ENCODE assay signal across 9 mouse cellular contexts in genomic region chr12:12581271-12582186, GRCm38 (mm10).
DNase-seq lines count a peak whose midpoint lies in the region; ATAC-seq lines count a peak whose summit lies in the region.
"Had no signal": no experiment of that assay in that cellular context is flagged by ENCODE, and none has a peak within 500 bp of the region (broad histone marks: within the 10 kb centered on the region; RNA-seq: fewer than 3 reads in every experiment).

No protein-coding gene starts in this region.

- peaks cover 20% of the 10 kb centered on the region for H3K4me1 ChIP-seq in kidney, embryonic 15.5 days
- peaks cover 40% of the 10 kb centered on the region for H3K4me1 ChIP-seq in forebrain, embryonic 12.5 days
- H3K4me1 ChIP-seq in limb, embryonic 15.5 days: peaks cover 18% of the 10 kb centered on the region

- peak overlapping the region; percentile 30 for H3K4me2 ChIP-seq in kidney, embryonic 15.5 days
- H3K4me2 ChIP-seq in forebrain, embryonic 12.5 days: peak overlapping the region; percentile 42
- H3K4me2 ChIP-seq in limb, embryonic 15.5 days: peak overlapping the region; percentile 30

- 14% methylated on average over 19 of the region's 19 CpGs for WGBS in kidney, embryonic 15.5 days
- WGBS in forebrain, embryonic 12.5 days: 2% methylated on average over 19 of the region's 19 CpGs
- WGBS in limb, embryonic 15.5 days: 9% methylated on average over 19 of the region's 19 CpGs

- DNase-seq in kidney, postnatal 25 days: no peak
- peak; percentile 76 for DNase-seq in R1 (ENCODE audit: low read depth, low spot score)
- DNase-seq in testis, postnatal 14 days (ENCODE audit: low spot score): no peak
- no peak for DNase-seq in cerebellum, postnatal 14 days
- DNase-seq in gastrocnemius, postnatal 25 days: no peak

- no peak overlapping the region for H3K9ac ChIP-seq in kidney, embryonic 15.5 days
- 0 out of 2 replicates have a peak overlapping the region, but pooled peaks have one; percentile 17 for H3K9ac ChIP-seq in forebrain, embryonic 12.5 days
- no peak overlapping the region for H3K9ac ChIP-seq in limb, embryonic 15.5 days

- peak; percentile 84 for ATAC-seq in kidney, embryonic 15.5 days (replicated peaks; ENCODE audit: low FRiP score)
- ATAC-seq in forebrain, embryonic 12.5 days (ENCODE audit: low FRiP score): peak; percentile 90
- peak; percentile 57; the same call in 1 of the 2 replicates for ATAC-seq in limb, embryonic 15.5 days (ENCODE audit: insufficient number of reproducible peaks, low FRiP score, low TSS enrichment, low read depth)

- no peak overlapping the region for H3K4me3 ChIP-seq in kidney, embryonic 15.5 days (replicated peaks)
- no peak overlapping the region for H3K4me3 ChIP-seq in forebrain, embryonic 12.5 days (replicated peaks)
- no peak overlapping the region for H3K4me3 ChIP-seq in limb, embryonic 15.5 days

- H3K27ac ChIP-seq in kidney, embryonic 15.5 days: no peak overlapping the region
- H3K27ac ChIP-seq in forebrain, embryonic 12.5 days: peak overlapping the region; percentile 88
- no peak overlapping the region for H3K27ac ChIP-seq in limb, embryonic 15.5 days

- no peaks in the 10 kb centered on the region for H3K36me3 ChIP-seq in kidney, embryonic 15.5 days
- no peaks in the 10 kb centered on the region for H3K36me3 ChIP-seq in forebrain, embryonic 12.5 days (replicated peaks)
- H3K36me3 ChIP-seq in limb, embryonic 15.5 days: no peaks in the 10 kb centered on the region

- H3K27me3 ChIP-seq in kidney, embryonic 15.5 days: no peaks in the 10 kb centered on the region
- no peaks in the 10 kb centered on the region for H3K27me3 ChIP-seq in forebrain, embryonic 12.5 days
- H3K27me3 ChIP-seq in limb, embryonic 15.5 days: no peaks in the 10 kb centered on the region; the same call in 1 of the 2 replicates
- H3K27me3 ChIP-seq: megakaryocyte, embryonic 14.5 days had no signal

- H3K9me3 ChIP-seq in kidney, embryonic 15.5 days (replicated peaks): no peaks in the 10 kb centered on the region
- H3K9me3 ChIP-seq in forebrain, embryonic 12.5 days: no peaks in the 10 kb centered on the region
- H3K9me3 ChIP-seq in limb, embryonic 15.5 days: no peaks in the 10 kb centered on the region
- H3K9me3 ChIP-seq: megakaryocyte, embryonic 14.5 days had no signal
